Mouse (Mus musculus): ENCODE measurements around the gene Sugt1.

Sugt1 gene

GRCm38 (mm10) chr14:79587139-79587851, at the start of gene Sugt1:
Gene Sugt1, plus strand, starts transcription at chr14:79587691.
- peak; percentile 96 for DNase-seq

- no peak for DNase-seq
Observed at GRCm38 (mm10) chr14:79537921-79538320, 49.6 kb upstream of the Sugt1 start.

- no peak for DNase-seq
Observed at GRCm38 (mm10) chr14:79541606-79542005, 45.9 kb upstream of the Sugt1 start.

- DNase-seq = no peak
Observed at GRCm38 (mm10) chr14:79549343-79549742, 38.1 kb upstream of the Sugt1 start.

GRCm38 (mm10) chr14:79551929-79552328, 35.6 kb upstream of the Sugt1 start:
- DNase-seq = no peak

- no peak for DNase-seq
Observed at GRCm38 (mm10) chr14:79552854-79553253, 34.6 kb upstream of the Sugt1 start.

GRCm38 (mm10) chr14:79557796-79558195, 29.7 kb upstream of the Sugt1 start:
- DNase-seq = no peak

GRCm38 (mm10) chr14:79562745-79563144, 24.7 kb upstream of the Sugt1 start:
- DNase-seq = peak; percentile 45

GRCm38 (mm10) chr14:79564784-79565183, 22.7 kb upstream of the Sugt1 start:
- DNase-seq = no peak

- no peak for DNase-seq
Observed at GRCm38 (mm10) chr14:79573482-79574191, 13.9 kb upstream of the Sugt1 start.

GRCm38 (mm10) chr14:79574361-79574760, 13.1 kb upstream of the Sugt1 start:
- no peak for DNase-seq

- no peak for DNase-seq
Observed at GRCm38 (mm10) chr14:79583526-79584245, 3.8 kb upstream of the Sugt1 start.

GRCm38 (mm10) chr14:79586499-79587138, 872 bp upstream of the Sugt1 start:
- no peak for DNase-seq

GRCm38 (mm10) chr14:79587852-79588229, 350 bp downstream of the Sugt1 start:
- DNase-seq = no peak

GRCm38 (mm10) chr14:79588534-79588951, 1.1 kb downstream of the Sugt1 start:
- DNase-seq = no peak

- no peak for DNase-seq
Observed at GRCm38 (mm10) chr14:79589401-79589800, 1.9 kb downstream of the Sugt1 start.

GRCm38 (mm10) chr14:79590916-79591315, 3.4 kb downstream of the Sugt1 start:
- no peak for DNase-seq

- DNase-seq = no peak
Observed at GRCm38 (mm10) chr14:79591611-79592010, 4.1 kb downstream of the Sugt1 start.

GRCm38 (mm10) chr14:79594069-79594468, 6.6 kb downstream of the Sugt1 start:
- no peak for DNase-seq

GRCm38 (mm10) chr14:79596602-79597001, 9.1 kb downstream of the Sugt1 start:
- no peak for DNase-seq

- no peak for DNase-seq
Observed at GRCm38 (mm10) chr14:79605881-79606280, 18.4 kb downstream of the Sugt1 start.

- no peak for DNase-seq
Observed at GRCm38 (mm10) chr14:79606392-79606791, 18.9 kb downstream of the Sugt1 start.

GRCm38 (mm10) chr14:79606867-79607266, 19.4 kb downstream of the Sugt1 start:
- DNase-seq = peak; percentile 11
